Mouse (Mus musculus): ENCODE data around the gene BC048562. TPM values are rescaled to one million over a fixed set of nuclear protein-coding genes. Genes with fewer than 3 reads are reported as not detected.

BC048562 gene
- total and polyA plus RNA-seq, 3 experiments: not detected

- H3K36me3 ChIP-seq (replicated peaks in 1 of 2; ENCODE audit: control insufficient read depth in 1 of 2, insufficient read depth in 1 of 2, low read length in 1 of 2): no peaks in the 10 kb centered on the region
- dilution Hi-C loops (cut with MboI; ENCODE audit: extremely low pct_ligation_motif_present, extremely low pct_unique_long_range_greater_than_20kb, low sequenced_read_pairs): no loop called here
These were observed 24.1 kb upstream of the BC048562 start for GRCm38 (mm10) chr9:108412221-108412620.

DNA sequence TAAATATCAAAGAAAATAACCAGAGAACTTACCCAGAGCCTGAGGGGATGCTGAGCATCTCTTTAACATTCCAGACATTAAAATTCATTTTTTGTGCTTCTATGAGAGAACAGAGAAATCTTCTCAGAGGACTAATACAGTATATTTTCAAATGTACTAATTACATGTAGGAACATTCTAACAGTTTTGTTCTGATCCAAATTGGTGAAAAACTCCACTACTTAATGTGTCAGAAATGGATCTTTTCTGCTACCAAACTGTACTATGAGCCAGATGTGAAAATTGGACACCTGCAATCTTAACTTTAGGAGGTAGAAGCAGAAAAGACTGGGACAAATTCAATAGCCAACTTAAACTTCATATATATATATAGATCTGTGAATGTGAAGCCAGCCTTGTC is 7.9 kb upstream of the BC048562 start, which contains the start of gene Ccdc36:
Gene Ccdc36, minus strand, starts transcription at position 101 of the 400 bp plus-strand sequence.
- 0 out of 2 replicates have a peak, but pooled peaks cover 2% of the 10 kb centered on the region for H3K79me2 ChIP-seq (replicated peaks; ENCODE audit: control insufficient read depth, extremely low read depth, insufficient read depth, poor library complexity, severe bottlenecking)
- dilution Hi-C loops (cut with MboI; ENCODE audit: extremely low pct_ligation_motif_present, extremely low pct_unique_long_range_greater_than_20kb, low sequenced_read_pairs): no loop called here
- in situ Hi-C loops (cut with MboI; ENCODE audit: low pct_ligation_motif_present, low pct_unique_long_range_greater_than_20kb, low sequenced_read_pairs): no loop called here

More at GRCm38 (mm10) chr9:108412221-108412620, 24.1 kb upstream of the BC048562 start:
- Histone ChIP-seq H3K9ac (ENCODE audit: insufficient read depth, low read depth) (no peak overlapping the region), H3K4me2 (ENCODE audit: insufficient read depth, low read depth, poor library complexity, severe bottlenecking) (no peak overlapping the region), H3K9me3 (replicated peaks; ENCODE audit: low read length) (no peaks in the 10 kb centered on the region), H3K4me3 (replicated peaks in 1 of 3; ENCODE audit: low read depth in 2 of 3, low read length in 2 of 3, poor library complexity in 1 of 3) (no peak overlapping the region), H3K27ac (ENCODE audit: insufficient read depth, low read depth) (no peak overlapping the region), H3K27me3 (replicated peaks) (no peaks in the 10 kb centered on the region), H3K4me1 (ENCODE audit: control insufficient read depth in 1 of 2, insufficient read depth in 2 of 2) (no peaks in the 10 kb centered on the region), H3K79me2 (replicated peaks; ENCODE audit: control insufficient read depth, extremely low read depth, insufficient read depth, poor library complexity, severe bottlenecking) (no peaks in the 10 kb centered on the region)
- in situ Hi-C loops (cut with MboI; ENCODE audit: low pct_ligation_motif_present, low pct_unique_long_range_greater_than_20kb, low sequenced_read_pairs): no loop called here
- no peak for TF ChIP-seq MYC (IDR thresholded peaks at IDR 0.05; ENCODE audit: low read depth, low read length)
- no peak for TF ChIP-seq MAX (IDR thresholded peaks at IDR 0.05; ENCODE audit: low read length)
- peak; percentile 82 for TF ChIP-seq RAD21 (IDR thresholded peaks at IDR 0.05; ENCODE audit: low read depth, low read length)
- no peak for TF ChIP-seq TCF12 (IDR thresholded peaks at IDR 0.05; ENCODE audit: low read depth, low read length)
- no peak for TF ChIP-seq ETS1 (conservative IDR thresholded peaks at IDR 0.05; ENCODE audit: low read depth, low read length)
- TF ChIP-seq ZNF384 (IDR thresholded peaks at IDR 0.05; ENCODE audit: low read depth, low read length): peak; percentile 25; the same call in 1 of the 2 replicates
- no peak for TF ChIP-seq USF1 (IDR thresholded peaks at IDR 0.05; ENCODE audit: low read depth, low read length)
- no peak for TF ChIP-seq KAT2A (IDR thresholded peaks at IDR 0.05; ENCODE audit: insufficient replicate concordance, low read length)
- no peak for TF ChIP-seq BHLHE40 (IDR thresholded peaks at IDR 0.05; ENCODE audit: low read depth, low read length)
- TF ChIP-seq SMC3 (IDR thresholded peaks at IDR 0.05; ENCODE audit: low read depth, low read length): peak; percentile 66
- no peak for TF ChIP-seq PAX5 (IDR thresholded peaks at IDR 0.05; ENCODE audit: low read length)
- no peak for TF ChIP-seq MAZ (IDR thresholded peaks at IDR 0.05; ENCODE audit: low read depth, low read length)
- no peak for TF ChIP-seq TBP (conservative IDR thresholded peaks at IDR 0.05; ENCODE audit: low read depth, low read length)
- TF ChIP-seq NELFE (IDR thresholded peaks at IDR 0.05; ENCODE audit: low read depth, low read length): no peak
- peak in 1 of 2 experiments; percentile 82; a peak in 2 of 4 replicates for TF ChIP-seq CTCF (conservative IDR thresholded peaks at IDR 0.05 in 1 of 2, IDR thresholded peaks at IDR 0.05 in 1 of 2; ENCODE audit: low read depth in 2 of 2, low read length in 2 of 2)
- TF ChIP-seq ZKSCAN1 (IDR thresholded peaks at IDR 0.05; ENCODE audit: borderline replicate concordance, low read depth, low read length): peak; percentile 71; the same call in 1 of the 2 replicates
- TF ChIP-seq ZC3H11A (IDR thresholded peaks at IDR 0.05; ENCODE audit: low read depth, low read length): no peak
- TF ChIP-seq POLR2A (IDR thresholded peaks at IDR 0.05; ENCODE audit: low read depth, low read length): no peak
- no peak for TF ChIP-seq MXI1 (IDR thresholded peaks at IDR 0.05; ENCODE audit: low read depth, low read length)
- no peak for TF ChIP-seq MEF2A (IDR thresholded peaks at IDR 0.05; ENCODE audit: borderline replicate concordance, low read depth, low read length)
- TF ChIP-seq SIN3A (IDR thresholded peaks at IDR 0.05; ENCODE audit: low read length): no peak
- DNase-seq (ENCODE audit: extremely low read depth): peak; percentile 26

More for the DNA sequence above, 7.9 kb upstream of the BC048562 start, which contains the start of gene Ccdc36:
- TF ChIP-seq PAX5 (IDR thresholded peaks at IDR 0.05; ENCODE audit: low read length) (no peak), UBTF (IDR thresholded peaks at IDR 0.05; ENCODE audit: low read depth, low read length) (no peak), ZKSCAN1 (IDR thresholded peaks at IDR 0.05; ENCODE audit: borderline replicate concordance, low read depth, low read length) (no peak), MAZ (IDR thresholded peaks at IDR 0.05; ENCODE audit: low read depth, low read length) (no peak), KAT2A (IDR thresholded peaks at IDR 0.05; ENCODE audit: insufficient replicate concordance, low read length) (no peak), ZNF384 (IDR thresholded peaks at IDR 0.05; ENCODE audit: low read depth, low read length) (no peak), GABPA (IDR thresholded peaks at IDR 0.05; ENCODE audit: insufficient replicate concordance, low read depth, low read length) (no peak), TCF12 (IDR thresholded peaks at IDR 0.05; ENCODE audit: low read depth, low read length) (no peak), HCFC1 (IDR thresholded peaks at IDR 0.05; ENCODE audit: low read depth, low read length) (no peak), EP300 (IDR thresholded peaks at IDR 0.05; ENCODE audit: low read length) (no peak), ELF1 (IDR thresholded peaks at IDR 0.05; ENCODE audit: low read depth, low read length) (no peak), IRF4 (IDR thresholded peaks at IDR 0.05; ENCODE audit: low read depth, low read length) (no peak), CHD1 (IDR thresholded peaks at IDR 0.05; ENCODE audit: low read depth, low read length) (no peak), SMC3 (IDR thresholded peaks at IDR 0.05; ENCODE audit: low read depth, low read length) (no peak), JUND (conservative IDR thresholded peaks at IDR 0.05; ENCODE audit: low read depth, low read length) (no peak), MEF2A (IDR thresholded peaks at IDR 0.05; ENCODE audit: borderline replicate concordance, low read depth, low read length) (no peak), ZC3H11A (IDR thresholded peaks at IDR 0.05; ENCODE audit: low read depth, low read length) (no peak), USF2 (conservative IDR thresholded peaks at IDR 0.05; ENCODE audit: low read depth, low read length) (no peak), CHD2 (IDR thresholded peaks at IDR 0.05; ENCODE audit: low read length) (no peak)
- no peak within 1 kb of the TSS for H3K4me3 ChIP-seq (replicated peaks in 1 of 3; ENCODE audit: low read depth in 2 of 3, low read length in 2 of 3, poor library complexity in 1 of 3)
- no peak within 1 kb of the TSS for H3K9ac ChIP-seq (ENCODE audit: insufficient read depth, low read depth)
- no peak within 1 kb of the TSS for H3K27ac ChIP-seq (ENCODE audit: insufficient read depth, low read depth)
- no peaks in the 10 kb centered on the region for H3K9me3 ChIP-seq (replicated peaks; ENCODE audit: low read length)
- no peak for DNase-seq (ENCODE audit: extremely low read depth)
- no peak within 1 kb of the TSS for H3K4me2 ChIP-seq (ENCODE audit: insufficient read depth, low read depth, poor library complexity, severe bottlenecking)
- H3K4me1 ChIP-seq (ENCODE audit: control insufficient read depth in 1 of 2, insufficient read depth in 2 of 2): no peaks in the 10 kb centered on the region
- no peaks in the 10 kb centered on the region for H3K36me3 ChIP-seq (replicated peaks in 1 of 2; ENCODE audit: control insufficient read depth in 1 of 2, insufficient read depth in 1 of 2, low read length in 1 of 2)
- H3K27me3 ChIP-seq (replicated peaks): no peaks in the 10 kb centered on the region

Data from CH12.LX (cell line).